Mouse (Mus musculus): ENCODE data around the gene Igfbp4. TPM values are rescaled to one million over a fixed set of nuclear protein-coding genes. Genes with fewer than 3 reads are reported as not detected.

Igfbp4 gene
- polyA plus RNA-seq, 1 experiment from 2014 or later, result 799 TPM

- Histone ChIP-seq H3K36me3 (ENCODE audit: control insufficient read depth, insufficient read depth, low read length) (peaks cover 39% of the 10 kb centered on the region), H3K4me1 (ENCODE audit: control insufficient read depth, insufficient read depth, low read length) (peaks cover 6% of the 10 kb centered on the region; the same call in 1 of the 2 replicates), H3K4me3 (ENCODE audit: low read depth, low read length) (no peak overlapping the region), H3K9me3 (ENCODE audit: control insufficient read depth, low read length) (no peaks in the 10 kb centered on the region), H3K4me2 (ENCODE audit: low read depth, severe bottlenecking) (no peak overlapping the region), H3K27ac (replicated peaks; ENCODE audit: low read depth, low read length) (no peak overlapping the region), H3K9ac (ENCODE audit: low read length) (no peak overlapping the region), H3K27me3 (ENCODE audit: control insufficient read depth, insufficient read depth, low read length) (no peaks in the 10 kb centered on the region)
- 93% methylated on average over 6 of the region's 6 CpGs for WGBS
- DNase-seq (ENCODE audit: low spot score), result no peak
- ATAC-seq (ENCODE audit: insufficient number of reproducible peaks, low FRiP score, low TSS enrichment, low read depth), result no peak
Observed at GRCm38 (mm10) chr11:99019844-99020243, 21.2 kb upstream of the Igfbp4 start.

GRCm38 (mm10) chr11:99022384-99022933 lies 18.6 kb upstream of the Igfbp4 start:
- H3K9me3 ChIP-seq (ENCODE audit: control insufficient read depth, low read length), result no peaks in the 10 kb centered on the region
- ATAC-seq (ENCODE audit: insufficient number of reproducible peaks, low FRiP score, low TSS enrichment, low read depth), result no peak
- 83% methylated on average over 5 of the region's 5 CpGs for WGBS
- H3K9ac ChIP-seq (ENCODE audit: low read length), result no peak overlapping the region; the same call in 1 of the 2 replicates
- peaks cover 6% of the 10 kb centered on the region; the same call in 1 of the 2 replicates for H3K4me1 ChIP-seq (ENCODE audit: control insufficient read depth, insufficient read depth, low read length)
- DNase-seq (ENCODE audit: low spot score), result no peak
- no peaks in the 10 kb centered on the region for H3K27me3 ChIP-seq (ENCODE audit: control insufficient read depth, insufficient read depth, low read length)
- H3K27ac ChIP-seq (replicated peaks; ENCODE audit: low read depth, low read length), result no peak overlapping the region
- H3K4me2 ChIP-seq (ENCODE audit: low read depth, severe bottlenecking), result peak overlapping the region; percentile 60
- H3K4me3 ChIP-seq (ENCODE audit: low read depth, low read length), result peak overlapping the region; percentile 93
- H3K36me3 ChIP-seq (ENCODE audit: control insufficient read depth, insufficient read depth, low read length), result peaks cover 27% of the 10 kb centered on the region

- WGBS, result 6% methylated on average over 4 of the region's 4 CpGs
Observed at GRCm38 (mm10) chr11:99023094-99023493, 17.9 kb upstream of the Igfbp4 start.

GRCm38 (mm10) chr11:99023500-99024467 lies 17.3 kb upstream of the Igfbp4 start, which contains the start of gene Top2a:
Top2a (minus strand) TSS chr11:99024189.
- peak; percentile 90 for ATAC-seq (ENCODE audit: insufficient number of reproducible peaks, low FRiP score, low TSS enrichment, low read depth)
- peak within 1 kb of the TSS; percentile 60 for H3K4me2 ChIP-seq (ENCODE audit: low read depth, severe bottlenecking)
- H3K9ac ChIP-seq (ENCODE audit: low read length), result peak within 1 kb of the TSS; percentile 95
- under 1% methylated on average over 54 of the region's 54 CpGs for WGBS
- DNase-seq (ENCODE audit: low spot score), result peak; percentile 99
- peaks cover 6% of the 10 kb centered on the region; the same call in 1 of the 2 replicates for H3K4me1 ChIP-seq (ENCODE audit: control insufficient read depth, insufficient read depth, low read length)
- H3K27ac ChIP-seq (replicated peaks; ENCODE audit: low read depth, low read length), result peak within 1 kb of the TSS; percentile 68; the same call in 1 of the 2 replicates
- no peaks in the 10 kb centered on the region for H3K9me3 ChIP-seq (ENCODE audit: control insufficient read depth, low read length)
- no peaks in the 10 kb centered on the region for H3K27me3 ChIP-seq (ENCODE audit: control insufficient read depth, insufficient read depth, low read length)
- peaks cover 19% of the 10 kb centered on the region for H3K36me3 ChIP-seq (ENCODE audit: control insufficient read depth, insufficient read depth, low read length)
- H3K4me3 ChIP-seq (ENCODE audit: low read depth, low read length), result peak within 1 kb of the TSS; percentile 93

More at GRCm38 (mm10) chr11:99023094-99023493, 17.9 kb upstream of the Igfbp4 start:
- Histone ChIP-seq H3K4me2 (ENCODE audit: low read depth, severe bottlenecking) (peak overlapping the region; percentile 60), H3K4me1 (ENCODE audit: control insufficient read depth, insufficient read depth, low read length) (peaks cover 6% of the 10 kb centered on the region; the same call in 1 of the 2 replicates), H3K9ac (ENCODE audit: low read length) (peak overlapping the region; percentile 95), H3K9me3 (ENCODE audit: control insufficient read depth, low read length) (no peaks in the 10 kb centered on the region), H3K27me3 (ENCODE audit: control insufficient read depth, insufficient read depth, low read length) (no peaks in the 10 kb centered on the region), H3K27ac (replicated peaks; ENCODE audit: low read depth, low read length) (no peak overlapping the region), H3K36me3 (ENCODE audit: control insufficient read depth, insufficient read depth, low read length) (peaks cover 22% of the 10 kb centered on the region), H3K4me3 (ENCODE audit: low read depth, low read length) (peak overlapping the region; percentile 93)
- DNase-seq (ENCODE audit: low spot score) (no peak), ATAC-seq (ENCODE audit: insufficient number of reproducible peaks, low FRiP score, low TSS enrichment, low read depth) (no peak)

- H3K36me3 ChIP-seq (ENCODE audit: control insufficient read depth, insufficient read depth, low read length), result peaks cover 17% of the 10 kb centered on the region
- WGBS, result 56% methylated on average over 18 of the region's 18 CpGs
- no peak overlapping the region for H3K27ac ChIP-seq (replicated peaks; ENCODE audit: low read depth, low read length)
- peaks cover 6% of the 10 kb centered on the region; the same call in 1 of the 2 replicates for H3K4me1 ChIP-seq (ENCODE audit: control insufficient read depth, insufficient read depth, low read length)
- no peaks in the 10 kb centered on the region for H3K27me3 ChIP-seq (ENCODE audit: control insufficient read depth, insufficient read depth, low read length)
- DNase-seq (ENCODE audit: low spot score) (no peak), ATAC-seq (ENCODE audit: insufficient number of reproducible peaks, low FRiP score, low TSS enrichment, low read depth) (peak; percentile 22; the same call in 1 of the 2 replicates)
- H3K9ac ChIP-seq (ENCODE audit: low read length), result peak overlapping the region; percentile 44
- H3K4me3 ChIP-seq (ENCODE audit: low read depth, low read length), result peak overlapping the region; percentile 20
- no peaks in the 10 kb centered on the region for H3K9me3 ChIP-seq (ENCODE audit: control insufficient read depth, low read length)
- peak overlapping the region; percentile 40 for H3K4me2 ChIP-seq (ENCODE audit: low read depth, severe bottlenecking)
Observed at GRCm38 (mm10) chr11:99024468-99025134, 16.4 kb upstream of the Igfbp4 start.

- H3K27me3 ChIP-seq (ENCODE audit: control insufficient read depth, insufficient read depth, low read length), result no peaks in the 10 kb centered on the region
- H3K4me1 ChIP-seq (ENCODE audit: control insufficient read depth, insufficient read depth, low read length), result peaks cover 6% of the 10 kb centered on the region; the same call in 1 of the 2 replicates
- no peak for DNase-seq (ENCODE audit: low spot score)
- H3K27ac ChIP-seq (replicated peaks; ENCODE audit: low read depth, low read length), result no peak overlapping the region
- H3K9ac ChIP-seq (ENCODE audit: low read length), result no peak overlapping the region
- H3K9me3 ChIP-seq (ENCODE audit: control insufficient read depth, low read length), result no peaks in the 10 kb centered on the region
- peaks cover 9% of the 10 kb centered on the region for H3K36me3 ChIP-seq (ENCODE audit: control insufficient read depth, insufficient read depth, low read length)
- 91% methylated on average over 6 of the region's 6 CpGs for WGBS
- ATAC-seq (ENCODE audit: insufficient number of reproducible peaks, low FRiP score, low TSS enrichment, low read depth), result no peak
- H3K4me3 ChIP-seq (ENCODE audit: low read depth, low read length), result no peak overlapping the region
- H3K4me2 ChIP-seq (ENCODE audit: low read depth, severe bottlenecking), result no peak overlapping the region
Observed at GRCm38 (mm10) chr11:99025878-99026277, 15.2 kb upstream of the Igfbp4 start.

GRCm38 (mm10) chr11:99026899-99027440 lies 14.1 kb upstream of the Igfbp4 start:
- ATAC-seq (ENCODE audit: insufficient number of reproducible peaks, low FRiP score, low TSS enrichment, low read depth) (no peak), DNase-seq (ENCODE audit: low spot score) (no peak)
- H3K9ac ChIP-seq (ENCODE audit: low read length), result no peak overlapping the region
- peaks cover 5% of the 10 kb centered on the region; the same call in 1 of the 2 replicates for H3K4me1 ChIP-seq (ENCODE audit: control insufficient read depth, insufficient read depth, low read length)
- WGBS, result 83% methylated on average over 12 of the region's 12 CpGs
- H3K27ac ChIP-seq (replicated peaks; ENCODE audit: low read depth, low read length), result no peak overlapping the region
- H3K4me2 ChIP-seq (ENCODE audit: low read depth, severe bottlenecking), result no peak overlapping the region
- H3K36me3 ChIP-seq (ENCODE audit: control insufficient read depth, insufficient read depth, low read length), result peaks cover 1% of the 10 kb centered on the region
- H3K27me3 ChIP-seq (ENCODE audit: control insufficient read depth, insufficient read depth, low read length), result no peaks in the 10 kb centered on the region
- H3K4me3 ChIP-seq (ENCODE audit: low read depth, low read length), result no peak overlapping the region
- no peaks in the 10 kb centered on the region for H3K9me3 ChIP-seq (ENCODE audit: control insufficient read depth, low read length)

- Histone ChIP-seq H3K27me3 (ENCODE audit: control insufficient read depth, insufficient read depth, low read length) (no peaks in the 10 kb centered on the region), H3K27ac (replicated peaks; ENCODE audit: low read depth, low read length) (no peak overlapping the region), H3K4me1 (ENCODE audit: control insufficient read depth, insufficient read depth, low read length) (no peaks in the 10 kb centered on the region), H3K36me3 (ENCODE audit: control insufficient read depth, insufficient read depth, low read length) (no peaks in the 10 kb centered on the region), H3K9me3 (ENCODE audit: control insufficient read depth, low read length) (no peaks in the 10 kb centered on the region), H3K4me2 (ENCODE audit: low read depth, severe bottlenecking) (no peak overlapping the region), H3K9ac (ENCODE audit: low read length) (no peak overlapping the region), H3K4me3 (ENCODE audit: low read depth, low read length) (no peak overlapping the region)
- no peak for ATAC-seq (ENCODE audit: insufficient number of reproducible peaks, low FRiP score, low TSS enrichment, low read depth)
- DNase-seq (ENCODE audit: low spot score), result no peak
- WGBS, result 79% methylated on average over 4 of the region's 4 CpGs
Observed at GRCm38 (mm10) chr11:99035350-99035749, 5.7 kb upstream of the Igfbp4 start.

All from limb, embryonic 11.5 days (tissue).